Mouse (Mus musculus) small intestine, adult 2 months (tissue): ENCODE data around the gene Igtp.

ENCODE experiments used
- CTCF ChIP-seq: fragments of 200-500 bp; IDR thresholded peaks from 2 replicates; pipeline ENCODE4 v1.5.1; 2012; ENCODE audit warnings: low read depth, mild to moderate bottlenecking, control low read depth, inconsistent platforms, low read length, moderate library complexity, mixed read lengths; ENCODE audit not compliant: insufficient replicate concordance, insufficient read length; ENCODE audit errors: extremely low read depth
- POLR2A ChIP-seq: fragments of 200-500 bp; IDR thresholded peaks from 2 replicates; pipeline ENCODE4 v1.6.1; 2012; ENCODE audit warnings: low read depth, mild to moderate bottlenecking, control low read depth, inconsistent platforms, low read length, moderate library complexity

DNA sequence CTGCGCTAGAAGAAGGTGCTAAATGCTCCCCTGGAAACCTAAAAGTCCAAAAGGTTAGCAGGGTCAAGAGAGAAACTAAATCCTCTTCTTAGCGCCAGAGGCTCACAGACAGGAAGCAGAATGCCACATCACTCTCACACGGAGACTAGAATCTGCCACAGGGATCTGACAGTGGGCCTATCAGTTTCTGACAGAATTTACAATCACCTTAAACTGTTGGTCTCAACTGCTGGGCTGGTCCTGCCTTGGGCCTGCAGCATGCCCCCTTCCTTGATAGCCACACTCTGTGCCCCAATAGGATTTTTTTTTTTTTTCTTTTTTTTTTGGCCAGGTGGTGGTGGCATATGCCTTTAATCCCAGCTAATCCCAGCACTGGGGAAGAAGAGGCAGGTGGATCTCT is 42.5 kb upstream of the Igtp start:
- TF ChIP-seq CTCF, result no peak
- TF ChIP-seq POLR2A, result no peak
